Mouse (Mus musculus) ES-E14 (cell line): ENCODE measurements around the gene Adamts10. TPM values are rescaled to one million over a fixed set of nuclear protein-coding genes. Genes with fewer than 3 reads are reported as not detected.

Experiments used
- DNase-seq: peaks from one replicate; pipeline ENCODE4 v3.0.0-alpha.2; 2013; ENCODE audit warnings: low read depth, low spot score
- H3K27ac ChIP-seq: 2 replicates; pipeline ENCODE4 v1.5.1; 2012; ENCODE audit warnings: low read depth, mild to moderate bottlenecking, low read length, moderate library complexity, mixed read lengths; ENCODE audit not compliant: poor library complexity, insufficient read depth, severe bottlenecking
- H3K36me3 ChIP-seq: 2 replicates; pipeline ENCODE4 v1.6.1; 2012; ENCODE audit warnings: mild to moderate bottlenecking, low read length, moderate library complexity, mixed read lengths; ENCODE audit not compliant: control insufficient read depth, poor library complexity, insufficient read depth, severe bottlenecking
- H3K4me1 ChIP-seq, 2 experiments: fragments of 150-350 bp in 1 of 2; sonication (generic) in 1 of 2; 2 replicates each; pipeline ENCODE4 v1.6.1; 2012; ENCODE audit warnings: low read length in 2 of 2, mild to moderate bottlenecking in 1 of 2, mixed read lengths in 1 of 2; ENCODE audit not compliant: control insufficient read depth in 2 of 2, insufficient read depth in 2 of 2, poor library complexity in 1 of 2
- H3K4me3 ChIP-seq, 2 experiments: fragments of 150-350 bp in 1 of 2; sonication (generic) in 1 of 2; 2 replicates each; pipeline ENCODE4 v1.5.1; 2012; ENCODE audit warnings: low read length in 2 of 2, low read depth in 1 of 2, mild to moderate bottlenecking in 1 of 2, mixed read lengths in 1 of 2; ENCODE audit not compliant: insufficient read depth in 1 of 2, poor library complexity in 1 of 2, severe bottlenecking in 1 of 2
- H3K9ac ChIP-seq: 2 replicates; pipeline ENCODE4 v1.6.1; 2012; ENCODE audit warnings: low read depth, mild to moderate bottlenecking, low read length, mixed read lengths; ENCODE audit not compliant: poor library complexity, insufficient read depth, severe bottlenecking
- H3K9me3 ChIP-seq: fragments of 150-350 bp; sonication (generic); 2 replicates; pipeline ENCODE4 v1.6.1; 2012; ENCODE audit warnings: low read depth, mild to moderate bottlenecking, low read length; ENCODE audit not compliant: control insufficient read depth, insufficient read depth
- CHD2 ChIP-seq: IDR thresholded peaks from 2 replicates; pipeline ENCODE4 v1.6.1; 2014; ENCODE audit warnings: mild to moderate bottlenecking, low read depth, low read length, inconsistent platforms
- HCFC1 ChIP-seq: IDR thresholded peaks from 2 replicates; pipeline ENCODE4 v1.6.1; 2012; ENCODE audit warnings: low read length, inconsistent platforms, borderline replicate concordance; ENCODE audit not compliant: insufficient read depth
- MAFK ChIP-seq: IDR thresholded peaks from 2 replicates; pipeline ENCODE4 v1.6.1; 2014; ENCODE audit warnings: mild to moderate bottlenecking, low read depth, low read length, inconsistent platforms; ENCODE audit not compliant: insufficient read depth
- ZC3H11A ChIP-seq: IDR thresholded peaks from 2 replicates; pipeline ENCODE4 v1.6.1; 2012; ENCODE audit warnings: low read depth, mild to moderate bottlenecking, inconsistent platforms, low read length, borderline replicate concordance
- ZNF384 ChIP-seq: IDR thresholded peaks from 2 replicates; pipeline ENCODE4 v1.6.1; 2012; ENCODE audit warnings: low read depth, low read length, inconsistent platforms
- in situ Hi-C, 2 experiments: fragments of 600-800 bp; cut with MboI; formaldehyde crosslinking; loops; one replicate each; pipeline ENCODE4 v1.15.1; 2025; ENCODE audit warnings: low sequenced_read_pairs in 2 of 2, inconsistent platforms in 1 of 2; ENCODE audit not compliant: unreplicated experiment in 2 of 2
- total RNA-seq: library from RNA; depleted of rRNA; stranded (reverse); fragments of 300-350 nt; gene quantifications from 2 replicates; pipeline ENCODE4 v1.2.3, GENCODE M21; 2012

The Adamts10 gene
- total RNA-seq, 1 experiment, result 17.5 TPM

DNA sequence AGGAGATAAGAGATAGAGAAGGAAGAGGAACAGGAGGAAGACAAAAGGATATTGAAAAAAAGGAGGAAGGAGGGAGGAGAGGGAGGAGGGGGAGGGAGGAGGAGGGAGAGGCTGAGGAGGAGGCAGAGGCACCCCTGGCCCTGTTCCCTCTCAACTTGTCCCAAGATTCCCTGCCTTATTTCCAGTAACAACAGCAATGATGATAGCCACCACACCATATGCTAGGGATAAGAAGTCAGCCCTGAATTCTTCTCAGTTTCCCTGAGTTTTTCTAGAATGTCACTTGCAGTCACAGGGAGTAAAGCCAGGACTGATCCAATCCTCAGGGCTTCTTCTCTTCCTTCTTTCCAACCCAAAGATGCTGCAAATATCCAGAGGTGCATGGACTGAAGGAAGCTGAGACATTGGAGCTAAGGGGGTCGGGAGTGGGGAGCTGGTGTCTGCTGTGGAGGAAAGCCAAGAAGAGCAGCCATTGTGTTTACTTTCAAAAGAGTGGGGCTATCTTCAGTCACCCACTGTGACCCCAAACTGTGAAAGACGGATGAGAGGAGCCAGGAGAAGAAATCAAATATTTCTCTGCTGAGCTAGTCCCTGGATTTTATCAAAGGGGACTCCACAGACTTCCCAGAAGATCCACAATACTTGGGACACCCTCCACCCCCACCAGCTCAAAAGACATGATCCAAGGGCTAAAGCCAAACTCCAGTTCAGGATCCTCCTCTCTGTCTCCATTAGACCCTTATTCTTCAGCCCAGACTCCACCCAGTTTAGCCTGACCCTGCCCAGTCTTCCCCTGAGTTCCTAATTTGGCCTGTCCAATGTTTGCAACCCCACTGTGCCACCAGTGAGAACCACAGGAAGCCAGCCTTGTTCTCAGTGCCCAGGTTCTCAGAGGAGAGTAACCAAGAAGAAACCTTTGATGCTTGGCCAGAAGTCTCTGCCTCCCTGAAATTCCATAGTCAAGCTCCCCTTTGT lies 11.3 kb upstream of the Adamts10 start:
- in situ Hi-C loops, result no loop called here
- DNase-seq, result no peak
- TF ChIP-seq MAFK, result no peak
- no peak for TF ChIP-seq ZNF384
- no peak for TF ChIP-seq ZC3H11A
- TF ChIP-seq CHD2, result no peak
- TF ChIP-seq HCFC1, result no peak
- Histone ChIP-seq H3K9me3 (no peaks in the 10 kb centered on the region), H3K27ac (no peak overlapping the region), H3K4me1 (no peaks in the 10 kb centered on the region), H3K36me3 (no peaks in the 10 kb centered on the region), H3K4me3 (no peak overlapping the region), H3K9ac (no peak overlapping the region)

GRCm38 (mm10) chr17:33513874-33514273 lies 10.1 kb upstream of the Adamts10 start:
- Histone ChIP-seq H3K9me3 (no peaks in the 10 kb centered on the region), H3K27ac (no peak overlapping the region), H3K36me3 (no peaks in the 10 kb centered on the region), H3K4me3 (no peak overlapping the region), H3K4me1 (no peaks in the 10 kb centered on the region), H3K9ac (no peak overlapping the region)
- TF ChIP-seq ZC3H11A (peak; percentile 79), HCFC1 (no peak)
- DNase-seq, result peak; percentile 39
- in situ Hi-C loops, result no loop called here

GRCm38 (mm10) chr17:33520366-33520765 lies 3.6 kb upstream of the Adamts10 start:
- no peaks in the 10 kb centered on the region for H3K36me3 ChIP-seq
- H3K4me3 ChIP-seq, result no peak overlapping the region
- in situ Hi-C loops, result no loop called here
- H3K27ac ChIP-seq, result no peak overlapping the region
- H3K9me3 ChIP-seq, result no peaks in the 10 kb centered on the region
- H3K9ac ChIP-seq, result no peak overlapping the region
- TF ChIP-seq ZNF384, result no peak
- no peak for TF ChIP-seq MAFK
- no peak for TF ChIP-seq HCFC1
- no peak for TF ChIP-seq CHD2
- no peak for TF ChIP-seq ZC3H11A
- peaks cover 3 to 6% of the 10 kb centered on the region in 2 experiments; a peak in 2 of 4 replicates for H3K4me1 ChIP-seq
- no peak for DNase-seq

DNA sequence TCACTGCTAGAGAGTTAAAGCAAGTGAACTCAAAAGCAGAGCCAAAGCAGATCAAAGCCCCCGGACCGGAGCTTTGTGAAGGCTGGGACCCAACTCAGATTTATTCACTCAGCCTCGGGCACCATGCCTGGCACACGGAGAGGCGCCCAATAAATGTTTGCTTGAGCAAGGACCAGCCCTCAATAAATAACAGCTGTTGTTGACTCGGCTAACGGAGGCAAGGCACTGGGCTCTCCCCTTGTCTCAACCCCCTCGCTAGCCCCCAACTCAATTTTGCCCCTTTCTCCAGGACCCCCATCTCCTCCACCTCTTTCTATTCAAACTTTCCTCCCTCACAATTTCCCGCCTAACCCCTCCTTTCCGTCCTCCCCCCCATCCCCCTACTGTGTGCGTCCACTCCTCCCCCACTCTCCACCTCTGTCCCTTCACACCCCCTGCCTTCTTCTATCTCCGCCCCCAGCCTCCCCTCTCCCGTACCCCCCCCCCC lies 530 bp upstream of the Adamts10 start:
- no peaks in the 10 kb centered on the region for H3K9me3 ChIP-seq
- in situ Hi-C loops, result no loop called here
- no peak for DNase-seq
- 0 out of 2 replicates have a peak overlapping the region, but pooled peaks have one; percentile 47 for H3K9ac ChIP-seq
- H3K4me3 ChIP-seq, result peak overlapping the region; percentile 60 to 90
- H3K36me3 ChIP-seq, result no peaks in the 10 kb centered on the region
- H3K27ac ChIP-seq, result no peak overlapping the region
- H3K4me1 ChIP-seq, result peaks cover 3 to 12% of the 10 kb centered on the region in 2 experiments; a peak in 2 of 4 replicates
- TF ChIP-seq CHD2 (no peak), MAFK (no peak), ZNF384 (no peak), HCFC1 (no peak), ZC3H11A (no peak)
